Mouse (Mus musculus) heart, embryonic 13.5 days (tissue): ENCODE results near the gene Mmd. TPM values are rescaled to one million over a fixed set of nuclear protein-coding genes. Genes with fewer than 3 reads are reported as not detected.

Source experiments
- ATAC-seq: fragments of 200-750 bp; cut with Nextera tagmentation; 2 replicates; pipeline ENCODE4 v1.8.0; 2017; ENCODE audit warnings: moderate TSS enrichment; ENCODE audit not compliant: insufficient number of reproducible peaks, low FRiP score, low TSS enrichment; ENCODE audit errors: extremely low read depth
- H3K27ac ChIP-seq: fragments of 300-500 bp; sonication (generic); replicated peaks from 2 replicates; pipeline ENCODE4 v1.5.1; 2015; ENCODE audit warnings: moderate library complexity, mild to moderate bottlenecking, inconsistent platforms
- H3K27me3 ChIP-seq: fragments of 300-500 bp; sonication (generic); replicated peaks from 2 replicates; pipeline ENCODE4 v1.6.1; 2015; ENCODE audit warnings: mild to moderate bottlenecking, inconsistent platforms
- H3K36me3 ChIP-seq: fragments of 300-500 bp; sonication (generic); 2 replicates; pipeline ENCODE4 v1.6.1; 2015; ENCODE audit warnings: mild to moderate bottlenecking, inconsistent platforms
- H3K4me1 ChIP-seq: fragments of 300-500 bp; sonication (generic); 2 replicates; pipeline ENCODE4 v1.6.1; 2015; ENCODE audit warnings: inconsistent platforms
- H3K4me2 ChIP-seq: fragments of 300-500 bp; sonication (generic); 2 replicates; pipeline ENCODE4 v1.6.1; 2015; ENCODE audit warnings: inconsistent platforms, mild to moderate bottlenecking, moderate library complexity
- H3K4me3 ChIP-seq: fragments of 300-500 bp; sonication (generic); 2 replicates; pipeline ENCODE4 v1.5.1; 2015; ENCODE audit warnings: moderate library complexity, mild to moderate bottlenecking, inconsistent platforms
- H3K9ac ChIP-seq: fragments of 300-500 bp; sonication (generic); 2 replicates; pipeline ENCODE4 v1.6.1; 2015; ENCODE audit warnings: inconsistent platforms, mild to moderate bottlenecking, moderate library complexity
- H3K9me3 ChIP-seq: fragments of 300-500 bp; sonication (generic); 2 replicates; pipeline ENCODE4 v1.6.1; 2016; ENCODE audit warnings: inconsistent platforms
- WGBS: fragments of 180-500 bp; shearing (Covaris S2); methylation state at CpG from one replicate; pipeline ENCODE4 v1.1.7; 2015; ENCODE audit warnings: mixed read lengths; 5-methylcytosine and 5-hydroxymethylcytosine counted together
- polyA plus RNA-seq: library from polyadenylated mRNA; unstranded; fragments of >200 nt; fragmentation: Nextera tagmentation; extraction: Ambion mirVana; gene quantifications from 2 replicates; pipeline ENCODE4 v1.2.1, GENCODE M21; 2015

The Mmd gene
- polyA plus RNA-seq, 1 experiment from 2014 or later: 84.1 TPM

- Histone ChIP-seq H3K27ac (no peak overlapping the region), H3K4me1 (no peaks in the 10 kb centered on the region), H3K9ac (no peak overlapping the region), H3K36me3 (no peaks in the 10 kb centered on the region), H3K9me3 (no peaks in the 10 kb centered on the region), H3K27me3 (no peaks in the 10 kb centered on the region), H3K4me3 (no peak overlapping the region), H3K4me2 (no peak overlapping the region)
- WGBS: 63% methylated on average over 1 of the region's 1 CpGs
- no peak for ATAC-seq
These were observed 77.6 kb downstream of the Mmd start for GRCm38 (mm10) chr11:90326836-90327235.

Other genes starting within 250 kb of the Mmd start
- 11.3 and 12.9 TPM in 2 replicates for gene Pctp, start 246.6 kb upstream of the Mmd start, polyA plus RNA-seq
- gene Tmem100, start 219.1 kb upstream of the Mmd start, polyA plus RNA-seq: 11.4 and 12.3 TPM in 2 replicates
- 42.2 and 52.1 TPM in 2 replicates for gene Gm45716, start 61.8 kb upstream of the Mmd start, polyA plus RNA-seq
- 3.0 and 3.3 TPM in 2 replicates for gene Hlf, start 141.4 kb downstream of the Mmd start, polyA plus RNA-seq